Mouse (Mus musculus) ES-E14 (cell line): ENCODE data around the gene Tnfrsf22.

ENCODE experiments used
- CHD2 ChIP-seq: IDR thresholded peaks from 2 replicates; pipeline ENCODE4 v1.6.1; 2014; ENCODE audit warnings: mild to moderate bottlenecking, low read depth, low read length, inconsistent platforms
- HCFC1 ChIP-seq: IDR thresholded peaks from 2 replicates; pipeline ENCODE4 v1.6.1; 2012; ENCODE audit warnings: low read length, inconsistent platforms, borderline replicate concordance; ENCODE audit not compliant: insufficient read depth
- MAFK ChIP-seq: IDR thresholded peaks from 2 replicates; pipeline ENCODE4 v1.6.1; 2014; ENCODE audit warnings: mild to moderate bottlenecking, low read depth, low read length, inconsistent platforms; ENCODE audit not compliant: insufficient read depth
- ZC3H11A ChIP-seq: IDR thresholded peaks from 2 replicates; pipeline ENCODE4 v1.6.1; 2012; ENCODE audit warnings: low read depth, mild to moderate bottlenecking, inconsistent platforms, low read length, borderline replicate concordance
- ZNF384 ChIP-seq: IDR thresholded peaks from 2 replicates; pipeline ENCODE4 v1.6.1; 2012; ENCODE audit warnings: low read depth, low read length, inconsistent platforms

DNA sequence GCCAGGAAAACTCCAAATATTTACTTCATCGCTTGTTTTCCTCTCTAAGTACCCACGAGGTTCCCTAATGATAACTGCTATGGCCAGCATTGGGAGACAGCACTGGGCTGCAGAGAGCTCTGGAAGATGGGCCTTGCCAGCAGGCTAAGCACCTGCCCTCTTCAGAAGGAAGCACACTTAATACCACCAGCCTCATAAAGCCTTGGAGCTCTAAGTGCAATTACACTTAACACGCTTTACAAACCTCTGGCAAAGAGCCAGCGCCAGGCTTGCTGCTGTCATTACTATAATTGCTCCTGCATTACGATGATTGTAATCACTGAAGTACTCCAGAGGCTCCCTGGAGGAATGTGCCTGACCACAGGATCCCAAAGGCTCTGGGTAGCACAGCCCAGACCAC, 54.6 kb downstream of the Tnfrsf22 start:
- no peak for TF ChIP-seq HCFC1
- TF ChIP-seq MAFK, result no peak
- TF ChIP-seq ZC3H11A, result no peak
- no peak for TF ChIP-seq ZNF384
- TF ChIP-seq CHD2, result no peak
